Mouse (Mus musculus) ES-Bruce4 (cell line): ENCODE data around the gene Sparcl1. TPM values are rescaled to one million over a fixed set of nuclear protein-coding genes. Genes with fewer than 3 reads are reported as not detected.

Source experiments
- H3K27ac ChIP-seq: 2 replicates; pipeline ENCODE4 v1.5.1; 2012; ENCODE audit warnings: low read length, inconsistent platforms; ENCODE audit not compliant: insufficient read depth
- H3K27me3 ChIP-seq: 2 replicates; pipeline ENCODE4 v1.6.1; 2012; ENCODE audit warnings: mild to moderate bottlenecking, low read length, inconsistent platforms; ENCODE audit not compliant: control insufficient read depth, poor library complexity, insufficient read depth, severe bottlenecking
- H3K36me3 ChIP-seq: 2 replicates; pipeline ENCODE4 v1.6.1; 2012; ENCODE audit warnings: inconsistent platforms, mild to moderate bottlenecking, low read length, moderate library complexity; ENCODE audit not compliant: control insufficient read depth, poor library complexity, insufficient read depth, severe bottlenecking
- H3K4me1 ChIP-seq: one replicate; pipeline ENCODE4 v1.8.1; 2011; ENCODE audit warnings: low read length; ENCODE audit not compliant: control insufficient read depth, insufficient read depth
- H3K4me3 ChIP-seq: 2 replicates; pipeline ENCODE4 v1.5.1; 2011; ENCODE audit warnings: low read depth, mild to moderate bottlenecking, low read length
- H3K9ac ChIP-seq: 2 replicates; pipeline ENCODE4 v1.6.1; 2012; ENCODE audit warnings: low read depth, mild to moderate bottlenecking, inconsistent platforms; ENCODE audit not compliant: poor library complexity, severe bottlenecking
- H3K9me3 ChIP-seq: replicated peaks from 2 replicates; pipeline ENCODE4 v1.6.1; 2012; ENCODE audit warnings: mild to moderate bottlenecking, low read length, inconsistent platforms; ENCODE audit not compliant: control insufficient read depth, poor library complexity, insufficient read depth, severe bottlenecking
- CTCF ChIP-seq: IDR thresholded peaks from one replicate; pipeline ENCODE4 v1.8.1; 2011; ENCODE audit warnings: low read depth, low read length
- EP300 ChIP-seq: IDR thresholded peaks from 2 replicates; pipeline ENCODE4 v1.6.1; 2011; ENCODE audit warnings: low read depth, low read length; ENCODE audit not compliant: insufficient read depth
- POLR2A ChIP-seq: IDR thresholded peaks from one replicate; pipeline ENCODE4 v1.8.1; 2011; ENCODE audit warnings: low read length; ENCODE audit not compliant: insufficient read depth
- polyA plus RNA-seq: library from polyadenylated mRNA; stranded (reverse); fragments of >200 nt; gene quantifications from 2 replicates; pipeline ENCODE4 v1.2.4, GENCODE M21; 2011; ENCODE audit warnings: low read depth; ENCODE audit not compliant: missing spikeins, insufficient read depth, insufficient read length

The Sparcl1 gene
- polyA plus RNA-seq, 1 experiment = 0.40 TPM

- TF ChIP-seq POLR2A = no peak
- TF ChIP-seq EP300 = no peak
- peak; percentile 89 for TF ChIP-seq CTCF
- H3K9ac ChIP-seq = no peak overlapping the region
- H3K9me3 ChIP-seq = no peaks in the 10 kb centered on the region
- no peak overlapping the region for H3K4me3 ChIP-seq
- no peak overlapping the region for H3K27ac ChIP-seq
- H3K4me1 ChIP-seq = no peaks in the 10 kb centered on the region
- no peaks in the 10 kb centered on the region for H3K27me3 ChIP-seq
- H3K36me3 ChIP-seq = no peaks in the 10 kb centered on the region
Measured at GRCm38 (mm10) chr5:104074388-104074787, 39.1 kb downstream of the Sparcl1 start.

DNA sequence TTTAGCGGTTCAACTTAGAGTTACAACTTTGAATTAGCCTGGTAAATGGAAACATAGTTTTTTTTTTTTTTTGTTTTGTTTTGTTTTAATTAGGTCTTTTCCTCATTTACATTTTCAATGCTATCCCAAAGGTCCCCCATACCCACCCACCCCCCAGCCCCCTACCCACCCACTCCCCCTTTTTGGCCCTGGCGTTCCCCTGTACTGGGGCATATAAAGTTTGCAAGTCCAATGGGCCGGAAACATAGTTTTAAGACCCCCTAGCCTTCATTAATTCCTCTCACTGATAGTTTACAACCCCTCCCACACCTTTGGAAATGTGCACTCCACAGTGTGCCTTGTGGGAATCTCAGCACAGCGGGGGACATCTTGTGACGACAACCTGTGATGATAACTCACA is 39.9 kb downstream of the Sparcl1 start:
- Histone ChIP-seq H3K36me3 (no peaks in the 10 kb centered on the region), H3K9me3 (no peaks in the 10 kb centered on the region), H3K27me3 (no peaks in the 10 kb centered on the region), H3K4me3 (no peak overlapping the region), H3K9ac (no peak overlapping the region), H3K27ac (no peak overlapping the region), H3K4me1 (no peaks in the 10 kb centered on the region)
- TF ChIP-seq CTCF = no peak

DNA sequence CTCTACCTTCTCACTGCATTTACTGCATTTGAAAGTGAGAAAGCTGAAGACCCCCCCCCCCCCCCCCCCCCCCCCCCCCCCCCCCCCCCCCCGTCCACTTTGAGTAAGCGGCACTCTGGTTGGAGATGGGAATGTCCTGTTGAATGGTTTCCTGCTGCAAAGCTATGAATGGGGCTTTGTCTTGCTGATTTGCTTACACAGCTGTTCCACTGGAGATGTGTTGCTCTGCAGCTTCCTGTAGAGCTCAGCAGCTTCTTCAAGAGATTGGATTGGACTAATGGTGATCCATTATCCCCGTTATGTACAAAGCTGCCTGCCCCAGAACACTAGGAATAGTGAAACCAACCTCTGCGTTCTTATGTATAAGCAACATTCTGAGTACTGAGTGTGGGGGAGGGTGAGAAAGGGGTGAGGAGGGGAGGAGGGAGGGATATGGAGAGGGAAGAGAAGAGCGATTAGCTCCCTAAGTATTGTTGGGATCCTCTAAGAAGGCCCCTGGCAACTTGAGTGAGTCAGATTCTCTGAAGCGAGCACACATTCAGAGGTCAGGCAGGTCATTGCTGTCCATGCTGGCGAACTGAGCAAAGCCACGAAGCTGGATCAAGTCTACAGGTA is 41.2 kb downstream of the Sparcl1 start:
- Histone ChIP-seq H3K4me3 (no peak overlapping the region), H3K9me3 (no peaks in the 10 kb centered on the region), H3K9ac (no peak overlapping the region), H3K27ac (peak overlapping the region; percentile 12; the same call in 1 of the 2 replicates), H3K27me3 (no peaks in the 10 kb centered on the region), H3K4me1 (no peaks in the 10 kb centered on the region), H3K36me3 (no peaks in the 10 kb centered on the region)
- TF ChIP-seq EP300 = peak; percentile 52; the same call in 1 of the 2 replicates
- TF ChIP-seq POLR2A = no peak

DNA sequence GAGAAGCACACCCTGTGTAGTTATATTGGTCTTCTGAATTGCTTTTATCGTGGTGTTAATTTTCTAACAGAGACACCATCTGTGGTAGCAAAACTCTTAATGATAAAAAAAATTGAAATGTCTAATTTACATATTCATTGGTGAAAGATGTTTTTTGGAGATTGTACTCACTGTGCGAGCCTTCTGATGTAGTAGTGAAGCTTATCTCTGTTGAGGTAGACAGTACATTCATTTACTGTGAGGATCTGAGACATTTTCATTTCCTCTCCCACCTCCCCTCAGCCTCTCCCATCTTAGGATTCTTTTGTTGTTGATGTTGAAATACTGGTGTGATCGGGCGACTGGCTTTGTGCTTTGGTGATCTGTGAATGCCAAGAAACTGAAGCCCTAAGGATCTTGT is 42.5 kb downstream of the Sparcl1 start:
- H3K27ac ChIP-seq = no peak overlapping the region
- TF ChIP-seq POLR2A (no peak), CTCF (no peak), EP300 (no peak)

GRCm38 (mm10) chr5:104068751-104069150 is 44.8 kb downstream of the Sparcl1 start:
- Histone ChIP-seq H3K4me1 (no peaks in the 10 kb centered on the region), H3K4me3 (no peak overlapping the region), H3K27me3 (no peaks in the 10 kb centered on the region), H3K36me3 (peaks cover 6% of the 10 kb centered on the region; the same call in 1 of the 2 replicates), H3K9me3 (peaks cover 1% of the 10 kb centered on the region; the same call in 1 of the 2 replicates), H3K9ac (no peak overlapping the region), H3K27ac (no peak overlapping the region)
- TF ChIP-seq CTCF (peak; percentile 51), POLR2A (no peak)

More for the DNA sequence above, 42.5 kb downstream of the Sparcl1 start:
- Histone ChIP-seq H3K36me3 (no peaks in the 10 kb centered on the region), H3K4me1 (no peaks in the 10 kb centered on the region), H3K4me3 (no peak overlapping the region), H3K9ac (no peak overlapping the region), H3K9me3 (no peaks in the 10 kb centered on the region), H3K27me3 (no peaks in the 10 kb centered on the region)

DNA sequence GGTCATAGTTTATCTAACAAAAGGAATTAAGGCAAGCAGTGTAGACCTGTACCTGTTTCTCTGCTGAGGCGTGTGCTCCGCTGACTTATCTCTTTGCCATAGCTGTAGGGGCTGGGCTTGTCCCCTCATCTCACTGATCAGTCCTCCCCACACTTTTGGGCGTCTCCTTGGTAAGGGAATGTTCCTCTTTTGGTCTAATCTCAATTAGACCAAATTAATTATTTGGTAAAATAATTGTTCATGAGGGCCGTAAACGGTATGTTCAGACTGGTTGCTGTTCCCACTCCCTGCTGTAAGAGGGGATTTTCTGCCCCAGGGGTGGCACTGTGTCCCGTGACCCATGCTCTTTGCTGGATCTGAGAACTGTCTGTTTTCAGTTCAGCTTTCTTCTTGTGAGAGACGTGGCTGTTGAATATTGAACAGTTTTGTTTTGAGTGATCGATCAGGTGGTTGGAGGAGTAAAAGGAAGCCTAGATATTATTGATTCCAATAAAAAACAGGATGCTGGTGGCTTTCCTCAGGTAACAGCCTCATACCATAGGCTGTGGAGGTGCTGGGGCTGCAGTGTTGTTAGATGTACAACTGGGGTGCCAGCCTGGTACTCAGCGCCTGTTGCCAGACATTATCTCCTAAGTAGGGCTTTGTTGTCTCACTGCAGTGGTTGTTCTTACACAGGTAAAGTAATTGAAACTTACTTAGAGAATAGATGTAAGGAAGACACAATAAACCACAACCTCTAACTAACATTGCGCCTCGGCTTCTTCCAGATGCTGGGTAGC is 50.6 kb downstream of the Sparcl1 start:
- Histone ChIP-seq H3K4me1 (no peaks in the 10 kb centered on the region), H3K27ac (no peak overlapping the region), H3K4me3 (no peak overlapping the region), H3K27me3 (no peaks in the 10 kb centered on the region), H3K9me3 (peaks cover 34% of the 10 kb centered on the region), H3K9ac (no peak overlapping the region), H3K36me3 (peaks cover 37% of the 10 kb centered on the region)
- no peak for TF ChIP-seq CTCF
- TF ChIP-seq EP300 = no peak
- no peak for TF ChIP-seq POLR2A
